Mouse (Mus musculus) stomach, embryonic 14.5 days (tissue): Measurements from ENCODE around the gene Slc31a2. TPM values are rescaled to one million over a fixed set of nuclear protein-coding genes. Genes with fewer than 3 reads are reported as not detected.
"Not testable (repeated sequence)": the region's sequence is repeated elsewhere in the genome, so short reads cannot be mapped to it uniquely, and the experiment has no call there.

Experiments
- ATAC-seq: fragments of 200-750 bp; cut with Nextera tagmentation; 2 replicates; pipeline ENCODE4 v1.8.0; 2017; ENCODE audit warnings: low read depth, moderate TSS enrichment; ENCODE audit not compliant: insufficient number of reproducible peaks, insufficient read depth, low FRiP score
- H3K27ac ChIP-seq: fragments of 300-500 bp; sonication (generic); 2 replicates; pipeline ENCODE4 v1.5.1; 2014; ENCODE audit warnings: mild to moderate bottlenecking, low read length, moderate library complexity, mixed read lengths
- H3K27me3 ChIP-seq: fragments of 300-500 bp; sonication (generic); 2 replicates; pipeline ENCODE4 v1.6.1; 2014; ENCODE audit warnings: low read length, control low read depth, mixed read lengths; ENCODE audit not compliant: control insufficient read depth, insufficient read depth
- H3K36me3 ChIP-seq: fragments of 300-500 bp; sonication (generic); 2 replicates; pipeline ENCODE4 v1.6.1; 2014; ENCODE audit warnings: mild to moderate bottlenecking, control low read depth, low read length, moderate library complexity, mixed read lengths; ENCODE audit not compliant: control insufficient read depth, insufficient read depth
- H3K4me1 ChIP-seq: fragments of 300-500 bp; sonication (generic); 2 replicates; pipeline ENCODE4 v1.6.1; 2014; ENCODE audit warnings: low read length, control low read depth, mixed read lengths; ENCODE audit not compliant: control insufficient read depth, insufficient read depth
- H3K4me2 ChIP-seq: fragments of 300-500 bp; sonication (generic); replicated peaks from 2 replicates; pipeline ENCODE4 v1.6.1; 2014; ENCODE audit warnings: low read depth, low read length, control low read depth
- H3K4me3 ChIP-seq: fragments of 300-500 bp; sonication (generic); 2 replicates; pipeline ENCODE4 v1.5.1; 2014; ENCODE audit warnings: low read depth, low read length, control low read depth
- H3K9ac ChIP-seq: fragments of 300-500 bp; sonication (generic); replicated peaks from 2 replicates; pipeline ENCODE4 v1.6.1; 2014; ENCODE audit warnings: low read depth, mild to moderate bottlenecking, control low read depth, low read length, moderate library complexity, mixed read lengths
- H3K9me3 ChIP-seq: fragments of 300-500 bp; sonication (generic); 2 replicates; pipeline ENCODE4 v1.6.1; 2016; ENCODE audit warnings: low read depth, low read length, control low read depth; ENCODE audit not compliant: control insufficient read depth
- WGBS: fragments of 180-500 bp; shearing (Covaris S2); extraction: QIAGEN DNeasy Blood & Tissue Kit; methylation state at CpG from one replicate; pipeline ENCODE4 v1.1.7; 2014; 5-methylcytosine and 5-hydroxymethylcytosine counted together
- polyA plus RNA-seq: library from polyadenylated mRNA; unstranded; fragments of >200 nt; fragmentation: Nextera tagmentation; extraction: Ambion mirVana; gene quantifications from 2 replicates; pipeline ENCODE4 v1.2.1, GENCODE M21; 2014

Slc31a2 gene
- polyA plus RNA-seq, 1 experiment from 2014 or later = 20.8 TPM

- H3K27ac ChIP-seq = no peak overlapping the region
- no peak for ATAC-seq
- no peak overlapping the region for H3K9ac ChIP-seq
- H3K4me2 ChIP-seq = no peak overlapping the region
- 91% methylated on average over 4 of the region's 4 CpGs for WGBS
- H3K4me1 ChIP-seq = no peaks in the 10 kb centered on the region
- no peak overlapping the region for H3K4me3 ChIP-seq
- H3K9me3 ChIP-seq = no peaks in the 10 kb centered on the region
- no peaks in the 10 kb centered on the region for H3K27me3 ChIP-seq
- H3K36me3 ChIP-seq = no peaks in the 10 kb centered on the region
Observed at GRCm38 (mm10) chr4:62251776-62252175, 10.6 kb upstream of the Slc31a2 start.

GRCm38 (mm10) chr4:62254551-62254950 lies 7.8 kb upstream of the Slc31a2 start:
- Histone ChIP-seq H3K9ac (no peak overlapping the region), H3K27ac (no peak overlapping the region), H3K27me3 (no peaks in the 10 kb centered on the region), H3K4me2 (no peak overlapping the region), H3K9me3 (no peaks in the 10 kb centered on the region), H3K4me3 (no peak overlapping the region), H3K4me1 (no peaks in the 10 kb centered on the region), H3K36me3 (no peaks in the 10 kb centered on the region)
- no peak for ATAC-seq
- WGBS = 65% methylated on average over 8 of the region's 8 CpGs

GRCm38 (mm10) chr4:62256931-62257330 lies 5.4 kb upstream of the Slc31a2 start:
- Histone ChIP-seq H3K36me3 (no peaks in the 10 kb centered on the region), H3K27ac (no peak overlapping the region), H3K4me1 (no peaks in the 10 kb centered on the region), H3K9me3 (no peaks in the 10 kb centered on the region), H3K4me2 (no peak overlapping the region), H3K4me3 (no peak overlapping the region), H3K27me3 (no peaks in the 10 kb centered on the region), H3K9ac (no peak overlapping the region)
- ATAC-seq = no peak
- WGBS = 22% methylated on average over 8 of the region's 8 CpGs

GRCm38 (mm10) chr4:62263133-62263844 lies 927 bp downstream of the Slc31a2 start:
- no peaks in the 10 kb centered on the region for H3K27me3 ChIP-seq
- no peak overlapping the region for H3K27ac ChIP-seq
- no peaks in the 10 kb centered on the region for H3K36me3 ChIP-seq
- H3K4me2 ChIP-seq = no peak overlapping the region
- no peak overlapping the region for H3K9ac ChIP-seq
- WGBS = 31% methylated on average over 7 of the region's 7 CpGs
- H3K4me3 ChIP-seq = no peak overlapping the region
- no peaks in the 10 kb centered on the region for H3K4me1 ChIP-seq
- no peak; the same call in 1 of the 2 replicates for ATAC-seq
- H3K9me3 ChIP-seq = no peaks in the 10 kb centered on the region

- Histone ChIP-seq H3K4me1 (no peaks in the 10 kb centered on the region), H3K9me3 (no peaks in the 10 kb centered on the region), H3K27me3 (no peaks in the 10 kb centered on the region), H3K9ac (no peak overlapping the region), H3K4me2 (no peak overlapping the region), H3K4me3 (no peak overlapping the region), H3K27ac (no peak overlapping the region), H3K36me3 (no peaks in the 10 kb centered on the region)
- no peak for ATAC-seq
- WGBS = 61% methylated on average over 10 of the region's 10 CpGs
Observed at GRCm38 (mm10) chr4:62265154-62265836, 2.9 kb downstream of the Slc31a2 start.

- H3K36me3 ChIP-seq, ATAC-seq, H3K27ac ChIP-seq: not testable (repeated sequence)
Observed at GRCm38 (mm10) chr4:62266016-62266415, 3.7 kb downstream of the Slc31a2 start.

GRCm38 (mm10) chr4:62267101-62267500 lies 4.7 kb downstream of the Slc31a2 start:
- Histone ChIP-seq H3K4me2 (no peak overlapping the region), H3K9ac (no peak overlapping the region), H3K4me3 (no peak overlapping the region), H3K27me3 (no peaks in the 10 kb centered on the region), H3K4me1 (no peaks in the 10 kb centered on the region), H3K27ac (no peak overlapping the region), H3K9me3 (no peaks in the 10 kb centered on the region), H3K36me3 (no peaks in the 10 kb centered on the region)
- ATAC-seq = no peak
- 71% methylated on average over 10 of the region's 10 CpGs for WGBS

More at GRCm38 (mm10) chr4:62266016-62266415, 3.7 kb downstream of the Slc31a2 start:
- not testable (repeated sequence) for H3K4me1 ChIP-seq, H3K4me2 ChIP-seq, H3K9ac ChIP-seq, H3K9me3 ChIP-seq, H3K27me3 ChIP-seq, H3K4me3 ChIP-seq
- WGBS = 75% methylated on average over 7 of the region's 7 CpGs

GRCm38 (mm10) chr4:62272696-62273095 lies 10.3 kb downstream of the Slc31a2 start:
- H3K4me1 ChIP-seq = no peaks in the 10 kb centered on the region
- 87% methylated on average over 10 of the region's 10 CpGs for WGBS
- H3K27me3 ChIP-seq = no peaks in the 10 kb centered on the region
- H3K4me3 ChIP-seq = no peak overlapping the region
- no peak overlapping the region for H3K27ac ChIP-seq
- no peak for ATAC-seq
- no peaks in the 10 kb centered on the region for H3K9me3 ChIP-seq
- no peak overlapping the region for H3K4me2 ChIP-seq
- H3K9ac ChIP-seq = no peak overlapping the region
- H3K36me3 ChIP-seq = no peaks in the 10 kb centered on the region
